11 mouse cellular contexts compared by ENCODE assay signal in genomic region chr7:141477578-141478269, GRCm38 (mm10). TPM values are rescaled to one million over a fixed set of nuclear protein-coding genes. Genes with fewer than 3 reads are reported as not detected.
DNase-seq lines count a peak whose midpoint lies in the region; ATAC-seq and TF ChIP-seq lines count a peak whose summit lies in the region.
"Had no signal": no experiment of that assay in that cellular context is flagged by ENCODE, and none has a peak within 500 bp of the region (broad histone marks: within the 10 kb centered on the region; RNA-seq: fewer than 3 reads in every experiment).

No protein-coding gene starts in this region.

- peak overlapping the region; percentile 81; the same call in 1 of the 2 replicates for H3K4me2 ChIP-seq in neural tube, embryonic 12.5 days (replicated peaks)
- H3K4me2 ChIP-seq in intestine, postnatal 0 days (replicated peaks; ENCODE audit: low read depth): peak overlapping the region; percentile 21
- peak overlapping the region; percentile 88 for H3K4me2 ChIP-seq in stomach, embryonic 14.5 days (replicated peaks; ENCODE audit: low read depth, low read length)

- no peak overlapping the region for H3K9ac ChIP-seq in neural tube, embryonic 12.5 days
- H3K9ac ChIP-seq in intestine, postnatal 0 days (ENCODE audit: low read depth, low read length): no peak overlapping the region
- no peak overlapping the region for H3K9ac ChIP-seq in stomach, embryonic 14.5 days (replicated peaks; ENCODE audit: low read depth, low read length)

- H3K9me3 ChIP-seq in neural tube, embryonic 12.5 days: no peaks in the 10 kb centered on the region
- no peaks in the 10 kb centered on the region for H3K9me3 ChIP-seq in intestine, postnatal 0 days (ENCODE audit: control insufficient read depth)
- no peaks in the 10 kb centered on the region for H3K9me3 ChIP-seq in stomach, embryonic 14.5 days (ENCODE audit: control insufficient read depth, low read depth, low read length)
- H3K9me3 ChIP-seq: midbrain, embryonic 10.5 days had no signal

- H3K27me3 ChIP-seq in neural tube, embryonic 12.5 days (replicated peaks): peaks cover 28% of the 10 kb centered on the region
- H3K27me3 ChIP-seq in intestine, postnatal 0 days (replicated peaks; ENCODE audit: control insufficient read depth, insufficient read depth, low read length): peaks cover 12% of the 10 kb centered on the region; the same call in 1 of the 2 replicates
- H3K27me3 ChIP-seq in stomach, embryonic 14.5 days (ENCODE audit: control insufficient read depth, insufficient read depth, low read length): 0 out of 2 replicates have a peak, but pooled peaks cover 3% of the 10 kb centered on the region

- peaks cover 2% of the 10 kb centered on the region for H3K36me3 ChIP-seq in neural tube, embryonic 12.5 days
- peaks cover 1% of the 10 kb centered on the region; the same call in 1 of the 2 replicates for H3K36me3 ChIP-seq in intestine, postnatal 0 days (ENCODE audit: control insufficient read depth, insufficient read depth)
- H3K36me3 ChIP-seq in stomach, embryonic 14.5 days (ENCODE audit: control insufficient read depth, insufficient read depth, low read length): peaks cover 2% of the 10 kb centered on the region

- peak; percentile 40 for DNase-seq in adrenal gland, adult 2 months
- DNase-seq in adrenal gland, postnatal 25 days: no peak
- no peak for DNase-seq in neural tube, embryonic 10.5 days (ENCODE audit: extremely low spot score, low spot score)
- DNase-seq in natural killer cell, adult 2 months (ENCODE audit: low spot score in 2 of 2): no peak
- DNase-seq in cerebellum, adult 11 months: no peak
- DNase-seq: gastrocnemius, postnatal 14 days; thymus, adult 18-20 months had no signal

- peaks cover 47% of the 10 kb centered on the region for H3K4me1 ChIP-seq in neural tube, embryonic 12.5 days
- H3K4me1 ChIP-seq in intestine, postnatal 0 days (replicated peaks; ENCODE audit: control insufficient read depth, insufficient read depth, low read length): peaks cover 10% of the 10 kb centered on the region; the same call in 1 of the 2 replicates
- peaks cover 33% of the 10 kb centered on the region for H3K4me1 ChIP-seq in stomach, embryonic 14.5 days (ENCODE audit: control insufficient read depth, insufficient read depth, low read length)

- no peak overlapping the region for H3K4me3 ChIP-seq in neural tube, embryonic 12.5 days
- H3K4me3 ChIP-seq in intestine, postnatal 0 days (ENCODE audit: low read depth, low read length): no peak overlapping the region
- H3K4me3 ChIP-seq in stomach, embryonic 14.5 days (ENCODE audit: low read depth, low read length): no peak overlapping the region

- WGBS in neural tube, embryonic 12.5 days: 66% methylated on average over 4 of the region's 4 CpGs
- 53% methylated on average over 4 of the region's 4 CpGs for WGBS in intestine, postnatal 0 days
- WGBS in stomach, embryonic 14.5 days: 34% methylated on average over 4 of the region's 4 CpGs

- no peak overlapping the region for H3K27ac ChIP-seq in neural tube, embryonic 12.5 days
- peak overlapping the region; percentile 87 for H3K27ac ChIP-seq in intestine, postnatal 0 days (ENCODE audit: low read depth, low read length)
- H3K27ac ChIP-seq in stomach, embryonic 14.5 days (ENCODE audit: low read length): peak overlapping the region; percentile 95
- H3K27ac ChIP-seq: midbrain, embryonic 10.5 days had no signal

- ATAC-seq in neural tube, embryonic 12.5 days (ENCODE audit: low FRiP score, low read depth): no peak
- no peak for ATAC-seq in intestine, postnatal 0 days
- ATAC-seq in stomach, embryonic 14.5 days (ENCODE audit: insufficient number of reproducible peaks, insufficient read depth, low FRiP score, low read depth): no peak

- TF ChIP-seq CTCF in intestine, postnatal 0 days (IDR thresholded peaks at IDR 0.05; ENCODE audit: low read depth): no peak

RNA-seq across cellular contexts. Expression of gene Tspan4, which starts 2.7 kb away (rescaled TPM):
- 100 to 1,000 TPM in 1 of 2 experiments, 10 to 100 TPM in 1; 47.8 to 125 TPM for total RNA-seq in adrenal gland, adult 2 months (2021)
- 227 and 256 TPM in 2 replicates for polyA plus RNA-seq in adrenal gland, adult 2 months (2012; rRNA removed)
- 70.9 and 99.3 TPM in 2 replicates for total RNA-seq in adrenal gland, postnatal 25 days (2021)
- 34.2 and 37.1 TPM in 2 replicates for polyA plus RNA-seq in neural tube, embryonic 12.5 days (2016; fragmentation: Nextera tagmentation; extraction: Ambion mirVana)
- 39.7 and 40.1 TPM in 2 replicates for polyA plus RNA-seq in intestine, postnatal 0 days (2015; fragmentation: Nextera tagmentation; extraction: Ambion mirVana)
- 72.1 and 76.7 TPM in 2 replicates for polyA plus RNA-seq in stomach, embryonic 14.5 days (2014; fragmentation: Nextera tagmentation; extraction: Ambion mirVana)

RNA-seq across cellular contexts. Expression of gene Polr2l, which starts 2.8 kb away (rescaled TPM):
- total RNA-seq in adrenal gland, adult 2 months (2021): 100 to 1,000 TPM in 1 of 2 experiments, 10 to 100 TPM in 1; 84.4 to 140 TPM
- 68.5 and 71.0 TPM in 2 replicates for polyA plus RNA-seq in adrenal gland, adult 2 months (2012; rRNA removed)
- total RNA-seq in adrenal gland, postnatal 25 days (2021): 89.5 and 102 TPM in 2 replicates
- polyA plus RNA-seq in neural tube, embryonic 12.5 days (2016; fragmentation: Nextera tagmentation; extraction: Ambion mirVana): 73.5 and 80.6 TPM in 2 replicates
- 36.8 and 37.9 TPM in 2 replicates for polyA plus RNA-seq in intestine, postnatal 0 days (2015; fragmentation: Nextera tagmentation; extraction: Ambion mirVana)
- polyA plus RNA-seq in stomach, embryonic 14.5 days (2014; fragmentation: Nextera tagmentation; extraction: Ambion mirVana): 65.1 and 72.3 TPM in 2 replicates

RNA-seq across cellular contexts. Expression of gene Cd151, which starts 10.5 kb away (rescaled TPM):
- 100 to 1,000 TPM; 325 to 452 TPM for total RNA-seq in adrenal gland, adult 2 months (2021)
- 899 and 918 TPM in 2 replicates for polyA plus RNA-seq in adrenal gland, adult 2 months (2012; rRNA removed)
- total RNA-seq in adrenal gland, postnatal 25 days (2021): 287 and 310 TPM in 2 replicates
- polyA plus RNA-seq in neural tube, embryonic 12.5 days (2016; fragmentation: Nextera tagmentation; extraction: Ambion mirVana): 20.6 and 22.7 TPM in 2 replicates
- 27.6 and 29.3 TPM in 2 replicates for polyA plus RNA-seq in intestine, postnatal 0 days (2015; fragmentation: Nextera tagmentation; extraction: Ambion mirVana)
- polyA plus RNA-seq in stomach, embryonic 14.5 days (2014; fragmentation: Nextera tagmentation; extraction: Ambion mirVana): 87.0 and 94.0 TPM in 2 replicates

RNA-seq across cellular contexts. Expression of gene Cracr2b, which starts 16.8 kb away (rescaled TPM):
- 10 to 100 TPM; 10.3 to 12.4 TPM for total RNA-seq in adrenal gland, adult 2 months (2021)
- 42.0 and 54.5 TPM in 2 replicates for polyA plus RNA-seq in adrenal gland, adult 2 months (2012; rRNA removed)
- total RNA-seq in adrenal gland, postnatal 25 days (2021): 9.9 and 13.5 TPM in 2 replicates
- polyA plus RNA-seq in neural tube, embryonic 12.5 days (2016; fragmentation: Nextera tagmentation; extraction: Ambion mirVana): 6.7 and 7.6 TPM in 2 replicates
- 12.6 and 12.7 TPM in 2 replicates for polyA plus RNA-seq in intestine, postnatal 0 days (2015; fragmentation: Nextera tagmentation; extraction: Ambion mirVana)
- 15.5 and 20.2 TPM in 2 replicates for polyA plus RNA-seq in stomach, embryonic 14.5 days (2014; fragmentation: Nextera tagmentation; extraction: Ambion mirVana)

RNA-seq across cellular contexts. Expression of gene Pnpla2, which starts 22.7 kb away (rescaled TPM):
- 1,000 to 10,000 TPM in 1 of 2 experiments, 100 to 1,000 TPM in 1; 905 to 1,265 TPM for total RNA-seq in adrenal gland, adult 2 months (2021)
- 1,146 and 1,725 TPM in 2 replicates for polyA plus RNA-seq in adrenal gland, adult 2 months (2012; rRNA removed)
- total RNA-seq in adrenal gland, postnatal 25 days (2021): 538 and 617 TPM in 2 replicates
- polyA plus RNA-seq in neural tube, embryonic 12.5 days (2016; fragmentation: Nextera tagmentation; extraction: Ambion mirVana): 15.8 and 16.5 TPM in 2 replicates
- polyA plus RNA-seq in intestine, postnatal 0 days (2015; fragmentation: Nextera tagmentation; extraction: Ambion mirVana): 75.5 and 79.4 TPM in 2 replicates
- polyA plus RNA-seq in stomach, embryonic 14.5 days (2014; fragmentation: Nextera tagmentation; extraction: Ambion mirVana): 21.7 and 26.0 TPM in 2 replicates

Comparison
In these comparisons a context has a peak if more than half of its experiments do, and no peak if none do; other contexts are left out.
1. H3K4me2 ChIP-seq: peak in every context shown above with its lines; median percentile 88 in stomach, embryonic 14.5 days; 81 in neural tube, embryonic 12.5 days; 21 in intestine, postnatal 0 days.